Mouse (Mus musculus) hindbrain, embryonic 14.5 days (tissue): ENCODE results near the gene Ndufaf4. TPM values are rescaled to one million over a fixed set of nuclear protein-coding genes. Genes with fewer than 3 reads are reported as not detected.

ENCODE experiments used
- polyA plus RNA-seq: library from polyadenylated mRNA; unstranded; fragments of >200 nt; fragmentation: Nextera tagmentation; extraction: Ambion mirVana; gene quantifications from 2 replicates; pipeline ENCODE4 v1.2.1, GENCODE M21; 2014

Gene Ndufaf4
- polyA plus RNA-seq, 1 experiment from 2014 or later = 74.2 TPM

Other genes with a start within 250 kb of the Ndufaf4 start
- 29.8 and 31.2 TPM in 2 replicates for gene Klhl32, start 47.0 kb upstream of the Ndufaf4 start, polyA plus RNA-seq
- gene Gpr63, start 68.3 kb downstream of the Ndufaf4 start, polyA plus RNA-seq = 2.2 and 2.7 TPM in 2 replicates